Mouse (Mus musculus) ES-E14 (cell line): Measurements from ENCODE around the gene Ctnna3. TPM values are rescaled to one million over a fixed set of nuclear protein-coding genes. Genes with fewer than 3 reads are reported as not detected.
"Not testable (repeated sequence)": the region's sequence is repeated elsewhere in the genome, so short reads cannot be mapped to it uniquely, and the experiment has no call there.

Experiments used
- DNase-seq: peaks from one replicate; pipeline ENCODE4 v3.0.0-alpha.2; 2013; ENCODE audit warnings: low read depth, low spot score
- H3K27ac ChIP-seq: 2 replicates; pipeline ENCODE4 v1.5.1; 2012; ENCODE audit warnings: low read depth, mild to moderate bottlenecking, low read length, moderate library complexity, mixed read lengths; ENCODE audit not compliant: poor library complexity, insufficient read depth, severe bottlenecking
- H3K36me3 ChIP-seq: 2 replicates; pipeline ENCODE4 v1.6.1; 2012; ENCODE audit warnings: mild to moderate bottlenecking, low read length, moderate library complexity, mixed read lengths; ENCODE audit not compliant: control insufficient read depth, poor library complexity, insufficient read depth, severe bottlenecking
- H3K4me1 ChIP-seq, 2 experiments: fragments of 150-350 bp in 1 of 2; sonication (generic) in 1 of 2; 2 replicates each; pipeline ENCODE4 v1.6.1; 2012; ENCODE audit warnings: low read length in 2 of 2, mild to moderate bottlenecking in 1 of 2, mixed read lengths in 1 of 2; ENCODE audit not compliant: control insufficient read depth in 2 of 2, insufficient read depth in 2 of 2, poor library complexity in 1 of 2
- H3K4me3 ChIP-seq, 2 experiments: fragments of 150-350 bp in 1 of 2; sonication (generic) in 1 of 2; 2 replicates each; pipeline ENCODE4 v1.5.1; 2012; ENCODE audit warnings: low read length in 2 of 2, low read depth in 1 of 2, mild to moderate bottlenecking in 1 of 2, mixed read lengths in 1 of 2; ENCODE audit not compliant: insufficient read depth in 1 of 2, poor library complexity in 1 of 2, severe bottlenecking in 1 of 2
- H3K9ac ChIP-seq: 2 replicates; pipeline ENCODE4 v1.6.1; 2012; ENCODE audit warnings: low read depth, mild to moderate bottlenecking, low read length, mixed read lengths; ENCODE audit not compliant: poor library complexity, insufficient read depth, severe bottlenecking
- H3K9me3 ChIP-seq: fragments of 150-350 bp; sonication (generic); 2 replicates; pipeline ENCODE4 v1.6.1; 2012; ENCODE audit warnings: low read depth, mild to moderate bottlenecking, low read length; ENCODE audit not compliant: control insufficient read depth, insufficient read depth
- ZC3H11A ChIP-seq: IDR thresholded peaks from 2 replicates; pipeline ENCODE4 v1.6.1; 2012; ENCODE audit warnings: low read depth, mild to moderate bottlenecking, inconsistent platforms, low read length, borderline replicate concordance
- ZNF384 ChIP-seq: IDR thresholded peaks from 2 replicates; pipeline ENCODE4 v1.6.1; 2012; ENCODE audit warnings: low read depth, low read length, inconsistent platforms
- in situ Hi-C, 2 experiments: fragments of 600-800 bp; cut with MboI; formaldehyde crosslinking; loops; one replicate each; pipeline ENCODE4 v1.15.1; 2025; ENCODE audit warnings: low sequenced_read_pairs in 2 of 2, inconsistent platforms in 1 of 2; ENCODE audit not compliant: unreplicated experiment in 2 of 2
- total RNA-seq: library from RNA; depleted of rRNA; stranded (reverse); fragments of 300-350 nt; gene quantifications from 2 replicates; pipeline ENCODE4 v1.2.3, GENCODE M21; 2012; rRNA removed

The Ctnna3 gene
- total RNA-seq, 1 experiment = not detected

- TF ChIP-seq ZNF384 (no peak), ZC3H11A (no peak)
- H3K4me3 ChIP-seq = no peak overlapping the region
These were observed 1592.8 kb downstream of the Ctnna3 start for GRCm38 (mm10) chr10:65022667-65023066.

DNA sequence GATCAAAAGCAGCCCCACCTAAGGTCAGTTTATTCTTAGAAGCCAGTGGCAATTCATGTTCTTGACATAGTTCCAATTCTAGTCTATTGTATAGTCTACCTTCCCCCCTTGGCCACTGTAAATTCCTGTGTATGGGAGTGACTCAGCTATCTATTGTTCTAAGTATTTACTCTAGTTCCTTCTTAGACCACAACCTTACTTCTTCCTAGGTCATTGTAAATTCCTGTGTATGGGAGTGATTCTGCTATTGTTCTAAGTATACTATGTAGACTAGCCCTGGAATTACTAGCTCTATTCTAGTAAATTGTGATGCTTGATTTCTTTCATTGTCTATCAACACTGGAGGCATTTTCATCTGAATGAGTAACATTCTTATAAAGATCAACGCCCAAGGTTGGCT lies 1603.6 kb downstream of the Ctnna3 start:
- H3K4me3 ChIP-seq, H3K9me3 ChIP-seq, H3K36me3 ChIP-seq, H3K9ac ChIP-seq, H3K27ac ChIP-seq, in situ Hi-C loops, DNase-seq, H3K4me1 ChIP-seq: not testable (repeated sequence)

More at GRCm38 (mm10) chr10:65022667-65023066, 1592.8 kb downstream of the Ctnna3 start:
- in situ Hi-C loops = no loop called here
- DNase-seq = no peak
- Histone ChIP-seq H3K36me3 (no peaks in the 10 kb centered on the region), H3K27ac (no peak overlapping the region), H3K4me1 (no peaks in the 10 kb centered on the region), H3K9me3 (no peaks in the 10 kb centered on the region), H3K9ac (no peak overlapping the region)

Other genes starting within 250 kb of the Ctnna3 start
- 1.0 and 1.1 TPM in 2 replicates for gene Mypn, start 226.1 kb upstream of the Ctnna3 start, total RNA-seq
- 87.9 and 88.3 TPM in 2 replicates for gene Herc4, start 186.3 kb upstream of the Ctnna3 start, total RNA-seq
- gene Sirt1, start 48.4 kb upstream of the Ctnna3 start, total RNA-seq = 27.1 and 34.5 TPM in 2 replicates
- gene Dnajc12, start 47.7 kb upstream of the Ctnna3 start, total RNA-seq = 4.7 and 8.4 TPM in 2 replicates
- gene Gm7075, start 8.3 kb upstream of the Ctnna3 start, total RNA-seq = 1.7 and 2.2 TPM in 2 replicates